Mouse (Mus musculus) ovary, postnatal 14 days (tissue): ENCODE measurements at regions not wholly inside any gene's neighbourhood (a gene's known extent, or its start where the extent isn't known, plus 50 kb on each side); places are given as distances from the start of the nearest gene placed in this dataset.
A peak's percentile ranks its signal among the peaks of the same experiment; 100 is the strongest.

Source experiments
- DNase-seq: peaks from one replicate; pipeline ENCODE4 v3.0.0; 2022; ENCODE audit warnings: low spot score

DNA sequence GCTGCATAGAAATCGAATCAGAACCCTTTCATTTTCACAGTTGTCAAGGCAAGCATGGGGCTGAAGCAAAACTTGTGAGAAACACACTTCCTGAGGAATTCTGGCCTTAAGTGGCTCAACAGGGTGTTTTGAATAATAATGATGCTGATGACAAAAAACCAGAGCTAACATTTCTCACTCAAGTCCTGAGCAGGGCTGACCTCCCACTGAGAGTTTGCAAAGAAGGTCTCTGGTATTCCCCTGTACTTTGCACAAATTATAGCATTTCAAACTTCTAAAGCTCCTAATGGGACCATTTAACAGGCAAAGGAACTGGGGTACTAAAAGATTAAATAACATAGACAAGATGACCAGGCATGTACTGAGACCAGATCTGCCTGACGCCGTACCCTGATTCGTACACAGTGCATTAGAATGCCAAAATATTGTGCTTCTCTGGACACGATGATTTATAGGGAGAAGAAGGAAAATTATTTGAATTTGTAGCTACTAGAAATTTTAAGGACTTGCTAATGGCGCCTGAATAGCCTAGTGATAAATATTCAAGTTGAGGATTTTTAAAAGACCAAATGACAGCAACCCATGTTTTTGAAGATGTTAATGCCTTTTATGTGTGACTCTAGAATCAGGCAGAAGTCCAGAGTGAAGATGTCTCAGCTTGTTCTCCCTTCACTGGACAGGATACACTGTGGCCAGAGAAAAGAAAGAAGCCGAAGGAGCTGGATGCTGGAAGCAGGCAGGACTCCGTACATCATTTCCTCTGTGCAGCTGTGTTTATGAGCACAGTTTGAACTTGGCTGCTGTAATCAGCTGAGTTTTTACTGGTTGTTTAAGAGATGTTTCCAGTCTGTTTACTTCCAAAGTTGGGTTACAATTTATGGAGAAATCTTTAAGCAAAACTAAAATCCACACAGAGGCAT is 1056.7 kb downstream of the Fam19a2 start:
- no peak for DNase-seq

DNA sequence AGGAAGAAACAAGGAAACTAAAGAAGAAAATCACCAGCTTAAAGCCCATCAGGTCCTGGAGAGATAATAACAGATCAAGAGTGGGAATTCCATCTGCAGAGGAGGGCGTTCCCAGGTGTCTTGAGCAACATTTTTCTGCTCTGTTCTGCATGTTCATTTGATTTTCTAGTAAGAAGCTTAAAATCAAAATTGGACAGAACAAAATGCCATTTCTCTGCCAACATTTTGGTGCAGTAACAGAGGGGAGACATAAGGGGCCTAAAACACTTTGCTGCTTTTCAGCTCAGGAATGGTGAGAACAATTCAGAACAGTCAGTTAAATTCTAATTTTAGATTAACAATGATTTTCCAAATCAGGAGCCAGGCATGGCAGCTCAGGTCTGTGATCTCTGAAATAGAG is 1056.8 kb downstream of the Slc16a7 start:
- DNase-seq = no peak

DNA sequence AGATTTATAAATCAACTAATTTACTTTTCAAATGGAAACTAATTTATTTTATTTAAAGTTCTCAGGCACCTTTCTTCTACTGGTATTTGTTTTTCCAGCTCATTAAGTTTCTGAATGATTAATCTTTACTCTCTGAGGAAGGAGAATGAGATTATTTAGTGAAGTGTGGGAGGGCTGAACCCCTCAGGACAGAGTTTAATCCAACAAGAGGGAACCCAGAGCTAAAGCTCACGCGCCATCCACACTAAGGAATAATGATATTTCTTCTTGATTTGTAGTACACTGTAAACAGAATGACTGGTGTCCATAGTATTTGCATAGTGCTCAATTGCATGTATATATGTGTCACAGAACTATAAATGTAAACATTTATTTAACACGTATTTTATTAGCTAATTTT is 1050.3 kb downstream of the Slc16a7 start:
- DNase-seq = no peak

DNA sequence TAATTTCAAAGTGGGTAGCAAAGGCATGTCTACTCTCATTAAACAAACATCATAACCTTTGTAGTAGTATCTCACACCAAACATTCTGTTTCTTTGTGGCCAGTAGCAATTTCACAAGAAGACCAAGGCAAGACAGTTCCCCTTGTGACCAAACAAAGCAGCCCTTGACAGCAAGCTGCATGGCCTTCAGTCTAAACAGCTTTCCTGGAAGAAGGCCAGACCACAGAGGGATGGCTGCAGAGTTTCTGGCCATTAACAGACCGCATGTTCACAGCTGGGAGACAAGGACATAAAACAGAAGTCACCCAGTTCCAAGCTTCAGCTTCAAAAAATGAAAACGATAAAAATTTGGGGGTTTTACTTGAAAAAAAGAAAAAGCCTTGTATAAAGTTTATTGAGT is 1040.0 kb downstream of the Slc16a7 start:
- DNase-seq = peak; percentile 4

DNA sequence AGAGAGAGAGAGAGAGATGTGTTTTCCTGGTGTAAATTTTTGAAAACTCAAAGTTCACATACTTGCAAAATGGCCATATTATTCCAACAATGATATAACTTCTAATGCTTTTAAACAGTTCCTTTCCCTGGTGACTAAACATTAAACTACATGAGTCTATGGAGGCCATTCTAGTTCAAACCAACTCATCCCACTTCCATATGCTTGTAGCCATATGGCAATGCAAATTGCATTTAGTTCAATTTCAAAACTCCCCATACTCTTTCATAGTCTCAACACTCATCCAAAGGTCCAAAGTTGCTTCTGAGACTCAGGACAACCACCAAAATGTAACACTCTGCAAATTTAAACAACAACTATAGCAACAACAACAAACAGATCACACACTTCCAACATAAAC is 1026.5 kb downstream of the Slc16a7 start:
- no peak for DNase-seq

DNA sequence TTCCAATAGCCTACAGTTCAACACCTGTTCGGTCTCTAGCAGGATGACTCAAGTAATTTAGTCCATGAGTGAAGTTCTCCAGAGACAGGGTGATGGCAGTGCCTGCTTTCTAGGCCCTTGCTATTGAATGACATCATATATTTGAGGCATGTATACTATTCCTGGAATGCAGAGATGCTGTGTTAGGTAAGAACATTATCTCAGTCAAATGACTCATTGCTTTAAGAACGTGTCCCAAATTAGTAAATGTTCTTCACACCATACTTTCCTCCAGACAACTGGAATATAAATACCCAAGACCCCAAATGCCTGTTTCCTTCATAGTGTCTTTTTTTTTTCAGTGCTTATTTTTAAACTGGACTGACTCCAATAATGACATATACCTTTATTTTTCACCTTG is 1018.3 kb downstream of the Slc16a7 start:
- DNase-seq = no peak

DNA sequence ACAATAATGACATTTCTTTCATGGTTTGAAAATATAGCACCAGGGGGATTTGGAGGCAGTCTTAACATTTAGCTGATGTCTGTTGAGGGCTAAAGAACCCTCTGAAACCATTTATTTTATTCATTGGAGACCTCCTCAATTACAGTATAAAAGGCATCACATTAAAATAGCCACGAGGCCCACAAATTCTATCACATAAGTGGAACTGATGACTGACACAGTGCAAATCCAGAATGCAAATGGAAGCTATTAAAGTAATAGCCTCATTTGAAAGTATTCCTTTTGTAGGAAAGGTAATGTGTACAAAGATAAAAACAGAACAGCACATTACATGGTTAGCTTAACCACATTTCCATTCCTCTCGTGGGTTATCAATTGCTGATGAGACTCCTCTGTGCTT is 986.6 kb downstream of the Slc16a7 start:
- DNase-seq = no peak

DNA sequence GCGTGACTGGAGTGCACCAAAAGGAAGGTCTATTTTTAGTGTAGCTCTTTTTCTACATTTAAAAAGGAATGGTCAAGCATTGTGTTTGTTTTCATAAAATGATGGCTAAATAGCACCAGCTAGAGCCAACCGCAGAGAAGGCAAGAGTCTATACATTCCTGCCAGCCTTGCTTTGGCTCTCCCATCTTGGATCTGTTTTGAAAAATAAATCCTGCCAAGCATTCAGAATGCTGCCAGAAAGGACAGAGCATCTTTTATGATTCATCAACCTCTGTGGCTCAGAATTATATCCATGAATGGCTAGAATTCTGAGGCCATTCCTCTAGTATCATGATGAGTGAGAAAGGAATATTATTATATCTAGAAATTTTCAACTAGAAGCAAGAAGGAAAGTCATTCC is 979.6 kb downstream of the Slc16a7 start:
- no peak for DNase-seq

DNA sequence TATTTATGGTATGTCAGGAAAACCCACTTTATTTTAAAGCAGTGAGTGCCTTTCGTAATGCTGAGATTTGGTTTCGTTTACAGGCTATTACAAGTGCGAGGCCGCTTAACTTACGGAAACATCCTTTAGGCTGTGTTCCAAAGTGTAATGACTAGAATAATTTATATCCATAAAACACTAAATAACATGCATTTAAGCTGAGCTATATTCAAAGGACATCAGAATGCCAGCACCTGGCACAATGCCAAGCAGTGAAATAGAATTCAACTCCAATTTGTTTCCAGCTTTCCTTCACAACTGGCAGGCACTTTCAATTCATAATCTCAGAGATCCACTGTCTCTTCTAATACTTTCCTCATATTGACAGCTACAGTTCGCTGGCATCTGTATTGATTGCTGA is 972.7 kb downstream of the Slc16a7 start:
- no peak for DNase-seq

DNA sequence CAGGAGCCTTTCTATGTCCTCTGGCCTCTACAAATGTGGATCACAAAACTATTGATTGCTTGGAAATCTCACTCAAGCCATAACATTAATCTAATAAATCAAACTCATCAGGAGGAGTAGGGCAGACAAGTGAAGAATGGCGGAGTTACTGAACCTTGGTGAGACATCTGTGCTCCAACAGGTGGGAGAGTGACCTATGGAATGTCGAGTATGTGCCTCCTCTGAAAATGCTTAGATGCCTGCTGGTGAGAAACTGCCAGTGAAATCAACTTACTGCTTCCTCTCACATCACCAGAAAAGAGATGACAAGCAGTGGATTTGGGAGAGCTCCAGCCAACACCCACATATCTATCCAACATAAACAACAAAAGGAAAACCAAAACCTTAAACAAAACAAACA is 965.8 kb downstream of the Slc16a7 start:
- DNase-seq = no peak
